Mouse (Mus musculus) myocyte (in vitro differentiated cells): ENCODE results near the gene Bik. TPM values are rescaled to one million over a fixed set of nuclear protein-coding genes. Genes with fewer than 3 reads are reported as not detected.
A peak's percentile ranks its signal among the peaks of the same experiment; 100 is the strongest.

ENCODE experiments used
- H3K27me3 ChIP-seq: one replicate; pipeline ENCODE4 v1.6.1; 2011; ENCODE audit not compliant: control insufficient read depth, insufficient read depth, insufficient read length
- H3K36me3 ChIP-seq: one replicate; pipeline ENCODE4 v1.6.1; 2011; ENCODE audit not compliant: control insufficient read depth, insufficient read depth
- H3K4me2 ChIP-seq: one replicate; pipeline ENCODE4 v1.6.1; 2011; ENCODE audit warnings: low read depth, control low read depth
- H3K4me3 ChIP-seq: one replicate; pipeline ENCODE4 v1.5.1; 2011; ENCODE audit warnings: mild to moderate bottlenecking, control low read depth, moderate library complexity
- H3K79me2 ChIP-seq: one replicate; pipeline ENCODE4 v1.6.1; 2011; ENCODE audit not compliant: control insufficient read depth, insufficient read depth
- H3ac ChIP-seq: one replicate; pipeline ENCODE4 v1.6.1; 2011; ENCODE audit not compliant: control insufficient read depth, insufficient read length
- CEBPB ChIP-seq: IDR thresholded peaks from 2 replicates; pipeline ENCODE4 v1.6.1; 2011; ENCODE audit warnings: mild to moderate bottlenecking, moderate library complexity; ENCODE audit not compliant: poor library complexity, insufficient read depth, severe bottlenecking
- E2F4 ChIP-seq: IDR thresholded peaks from one replicate; pipeline ENCODE4 v1.6.1; 2011; ENCODE audit warnings: mild to moderate bottlenecking, control low read depth, moderate library complexity; ENCODE audit not compliant: insufficient read depth
- MAX ChIP-seq: IDR thresholded peaks from one replicate; pipeline ENCODE4 v1.6.1; 2011; ENCODE audit warnings: low read depth, mild to moderate bottlenecking, control low read depth
- MYOD1 ChIP-seq, 3 experiments: IDR thresholded peaks; one replicate each; pipeline ENCODE4 v1.6.1; 2011; ENCODE audit warnings: control low read depth in 2 of 3, low read depth in 2 of 3, mild to moderate bottlenecking in 2 of 3, moderate library complexity in 1 of 3; ENCODE audit not compliant: insufficient read length in 2 of 3, control insufficient read depth in 1 of 3
- MYOG ChIP-seq, 3 experiments: IDR thresholded peaks; one replicate each; pipeline ENCODE4 v1.6.1; 2011; ENCODE audit warnings: control low read depth in 2 of 3, low read depth in 2 of 3, mild to moderate bottlenecking in 2 of 3; ENCODE audit not compliant: insufficient read length in 2 of 3, control insufficient read depth in 1 of 3, insufficient read depth in 1 of 3
- POLR2A ChIP-seq: IDR thresholded peaks from one replicate; pipeline ENCODE4 v1.6.1; 2011; ENCODE audit warnings: low read depth, mild to moderate bottlenecking, control low read depth, moderate library complexity; ENCODE audit not compliant: insufficient read length
- POLR2AphosphoS2 ChIP-seq: IDR thresholded peaks from one replicate; pipeline ENCODE4 v1.6.1; 2011; ENCODE audit warnings: low read depth, control low read depth; ENCODE audit not compliant: insufficient read length
- REST ChIP-seq: IDR thresholded peaks from one replicate; pipeline ENCODE4 v1.6.1; 2011; ENCODE audit warnings: mild to moderate bottlenecking, control low read depth, moderate library complexity; ENCODE audit not compliant: insufficient read depth, insufficient read length
- SRF ChIP-seq: IDR thresholded peaks from one replicate; pipeline ENCODE4 v1.6.1; 2011; ENCODE audit warnings: low read depth; ENCODE audit not compliant: control insufficient read depth, insufficient read length
- TCF12 ChIP-seq: IDR thresholded peaks from one replicate; pipeline ENCODE4 v1.6.1; 2011; ENCODE audit warnings: mild to moderate bottlenecking, control low read depth; ENCODE audit not compliant: poor library complexity, insufficient read depth, severe bottlenecking
- TCF3 ChIP-seq: IDR thresholded peaks from one replicate; pipeline ENCODE4 v1.6.1; 2011; ENCODE audit warnings: low read depth, control low read depth; ENCODE audit not compliant: insufficient read length
- USF1 ChIP-seq: IDR thresholded peaks from one replicate; pipeline ENCODE4 v1.6.1; 2011; ENCODE audit warnings: low read depth, mild to moderate bottlenecking, control low read depth, moderate library complexity
- polyA plus RNA-seq: library from polyadenylated mRNA; unstranded; fragments of >200 nt; fragmentation: generic; extraction: Trizol; gene quantifications from one replicate; pipeline ENCODE4 v1.2.1, GENCODE M21; 2012; ENCODE audit warnings: missing spikeins

The Bik gene
- polyA plus RNA-seq, 1 experiment: 1.3 TPM

- H3K36me3 ChIP-seq: no peaks in the 10 kb centered on the region
- TF ChIP-seq POLR2A (peak; percentile 29), MYOD1 (IDR thresholded peaks at IDR 0.05; ENCODE audit: control insufficient read depth in 1 of 3, insufficient read length in 2 of 3, low read depth in 2 of 3) (peak in 1 of 3 experiments; percentile 8), SRF (no peak)
- H3K79me2 ChIP-seq: peaks cover 60% of the 10 kb centered on the region
- peak overlapping the region; percentile 96 for H3K4me3 ChIP-seq
- H3K27me3 ChIP-seq: no peaks in the 10 kb centered on the region
- H3K4me2 ChIP-seq: peak overlapping the region; percentile 84
- no peak overlapping the region for H3ac ChIP-seq
Observed at GRCm38 (mm10) chr15:83566006-83566405, 39.3 kb downstream of the Bik start.

GRCm38 (mm10) chr15:83567728-83568127 lies 41.1 kb downstream of the Bik start:
- no peak for TF ChIP-seq CEBPB
- TF ChIP-seq USF1: no peak
- TF ChIP-seq TCF12: no peak
- TF ChIP-seq TCF3: no peak
- no peak overlapping the region for H3K4me3 ChIP-seq
- no peak overlapping the region for H3ac ChIP-seq
- H3K36me3 ChIP-seq: no peaks in the 10 kb centered on the region
- H3K27me3 ChIP-seq: no peaks in the 10 kb centered on the region
- H3K79me2 ChIP-seq: peaks cover 60% of the 10 kb centered on the region
- peak overlapping the region; percentile 31 for H3K4me2 ChIP-seq

- TF ChIP-seq TCF3 (no peak), E2F4 (no peak), SRF (no peak), MYOG (IDR thresholded peaks at IDR 0.05; ENCODE audit: control insufficient read depth in 1 of 3, insufficient read depth in 1 of 3, insufficient read length in 2 of 3, low read depth in 2 of 3) (no peak), MYOD1 (IDR thresholded peaks at IDR 0.05; ENCODE audit: control insufficient read depth in 1 of 3, insufficient read length in 2 of 3, low read depth in 2 of 3) (no peak), POLR2A (no peak), TCF12 (no peak), USF1 (no peak), MAX (no peak), REST (no peak)
- H3K36me3 ChIP-seq: no peaks in the 10 kb centered on the region
- no peak overlapping the region for H3K4me2 ChIP-seq
- H3K79me2 ChIP-seq: peaks cover 60% of the 10 kb centered on the region
- H3K27me3 ChIP-seq: no peaks in the 10 kb centered on the region
- no peak overlapping the region for H3K4me3 ChIP-seq
- H3ac ChIP-seq: no peak overlapping the region
Observed at GRCm38 (mm10) chr15:83568544-83568943, 41.9 kb downstream of the Bik start.

GRCm38 (mm10) chr15:83569682-83570081 lies 43.0 kb downstream of the Bik start:
- H3K4me3 ChIP-seq: no peak overlapping the region
- H3K4me2 ChIP-seq: no peak overlapping the region
- H3K79me2 ChIP-seq: peaks cover 48% of the 10 kb centered on the region
- TF ChIP-seq CEBPB: no peak
- no peak overlapping the region for H3ac ChIP-seq
- H3K27me3 ChIP-seq: no peaks in the 10 kb centered on the region
- H3K36me3 ChIP-seq: no peaks in the 10 kb centered on the region

- Histone ChIP-seq H3K79me2 (peaks cover 48% of the 10 kb centered on the region), H3K4me3 (no peak overlapping the region), H3K4me2 (no peak overlapping the region), H3K36me3 (peaks cover 3% of the 10 kb centered on the region), H3K27me3 (no peaks in the 10 kb centered on the region), H3ac (no peak overlapping the region)
- no peak for TF ChIP-seq TCF3
- TF ChIP-seq POLR2AphosphoS2: no peak
- TF ChIP-seq CEBPB: no peak
- no peak for TF ChIP-seq MAX
- no peak for TF ChIP-seq SRF
- TF ChIP-seq TCF12: no peak
- no peak for TF ChIP-seq USF1
- no peak for TF ChIP-seq E2F4
- TF ChIP-seq MYOD1 (IDR thresholded peaks at IDR 0.05; ENCODE audit: control insufficient read depth in 1 of 3, insufficient read length in 2 of 3, low read depth in 2 of 3): no peak
- no peak for TF ChIP-seq REST
- no peak for TF ChIP-seq POLR2A
Observed at GRCm38 (mm10) chr15:83570641-83571040, 44.0 kb downstream of the Bik start.

GRCm38 (mm10) chr15:83571636-83572035 lies 45.0 kb downstream of the Bik start:
- Histone ChIP-seq H3K27me3 (no peaks in the 10 kb centered on the region), H3K4me3 (no peak overlapping the region), H3K79me2 (peaks cover 43% of the 10 kb centered on the region), H3K36me3 (peaks cover 13% of the 10 kb centered on the region), H3ac (no peak overlapping the region), H3K4me2 (peak overlapping the region; percentile 66)
- TF ChIP-seq SRF (peak; percentile 32), MYOD1 (IDR thresholded peaks at IDR 0.05; ENCODE audit: control insufficient read depth in 1 of 3, insufficient read length in 2 of 3, low read depth in 2 of 3) (peak; percentile 90 to 99 (median 94)), POLR2AphosphoS2 (no peak), TCF3 (peak; percentile 93), MYOG (IDR thresholded peaks at IDR 0.05; ENCODE audit: control insufficient read depth in 1 of 3, insufficient read depth in 1 of 3, insufficient read length in 2 of 3, low read depth in 2 of 3) (peak; percentile 97 to 99 (median 97)), E2F4 (no peak), POLR2A (peak; percentile 20), TCF12 (peak; percentile 94), CEBPB (peak; percentile 75)
